Mouse (Mus musculus): ENCODE measurements around the gene Cox8b. TPM values are rescaled to one million over a fixed set of nuclear protein-coding genes. Genes with fewer than 3 reads are reported as not detected.

Cox8b gene
- total and polyA plus RNA-seq, 3 experiments = not detected

DNA sequence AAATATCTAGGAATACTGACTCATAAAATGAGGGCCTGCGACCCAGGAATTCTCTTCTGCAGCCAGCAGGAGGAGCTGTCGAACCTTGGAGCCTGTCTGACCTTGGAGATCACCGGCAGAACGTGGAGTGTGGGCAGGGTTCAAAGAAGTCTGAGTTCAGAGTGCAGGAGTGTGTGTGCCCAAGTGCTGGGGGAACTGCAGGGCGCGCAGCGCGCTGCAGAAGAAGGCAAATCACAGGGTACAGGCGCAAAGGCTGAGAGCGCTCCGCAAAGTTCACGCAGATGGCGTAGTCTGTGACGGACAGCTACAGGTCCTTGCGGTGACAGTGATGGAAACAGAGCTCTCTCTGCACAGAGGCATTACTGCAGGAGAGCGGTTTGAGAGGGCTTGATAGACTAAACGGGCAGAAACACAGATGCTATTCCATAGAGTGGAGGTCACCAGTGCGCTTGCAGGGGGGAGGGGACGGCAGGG is 8.4 kb upstream of the Cox8b start (continued):
- TF ChIP-seq RAD21 (IDR thresholded peaks at IDR 0.05; ENCODE audit: low read depth, low read length) = peak; percentile 94
- TF ChIP-seq TBP (conservative IDR thresholded peaks at IDR 0.05; ENCODE audit: low read depth, low read length) = no peak
- no peak; the same call in 1 of the 2 replicates for TF ChIP-seq IRF4 (IDR thresholded peaks at IDR 0.05; ENCODE audit: low read depth, low read length)
- no peak for TF ChIP-seq ZMIZ1 (IDR thresholded peaks at IDR 0.05; ENCODE audit: low read depth, low read length)
- no peak for TF ChIP-seq USF2 (conservative IDR thresholded peaks at IDR 0.05; ENCODE audit: low read depth, low read length)
- no peak for TF ChIP-seq EP300 (IDR thresholded peaks at IDR 0.05; ENCODE audit: low read length)
- no peak for TF ChIP-seq CHD2 (IDR thresholded peaks at IDR 0.05; ENCODE audit: low read length)
- no peak for TF ChIP-seq RCOR1 (conservative IDR thresholded peaks at IDR 0.05; ENCODE audit: low read depth, low read length)
- TF ChIP-seq BHLHE40 (IDR thresholded peaks at IDR 0.05; ENCODE audit: low read depth, low read length) = peak; percentile 43; the same call in 1 of the 2 replicates

DNA sequence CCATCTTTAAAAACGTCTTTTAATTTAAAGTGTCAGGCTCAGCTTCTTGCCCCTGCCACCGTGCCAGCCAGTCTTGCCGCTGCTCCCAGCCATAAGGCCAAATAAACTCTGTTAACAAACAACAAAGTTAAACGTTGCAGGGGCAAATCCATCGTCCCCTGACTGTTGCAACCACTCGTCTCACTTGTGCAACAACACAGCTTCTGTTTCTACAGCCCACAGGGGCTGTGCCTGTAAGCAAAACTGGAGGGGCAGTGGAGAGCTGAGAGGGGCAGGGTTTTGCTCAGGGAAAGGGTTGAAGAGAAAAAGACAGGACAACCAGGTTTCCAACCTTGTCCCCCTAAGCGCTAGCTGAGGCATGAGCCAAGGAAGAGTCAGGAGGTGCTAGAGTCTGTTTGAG is 7.9 kb upstream of the Cox8b start:
- Histone ChIP-seq H3K4me2 (ENCODE audit: insufficient read depth, low read depth, poor library complexity, severe bottlenecking) (no peak overlapping the region), H3K4me3 (replicated peaks in 1 of 3; ENCODE audit: low read depth in 2 of 3, low read length in 2 of 3, poor library complexity in 1 of 3) (no peak overlapping the region), H3K4me1 (ENCODE audit: control insufficient read depth in 1 of 2, insufficient read depth in 2 of 2) (peaks cover 2 to 13% of the 10 kb centered on the region in 2 experiments; a peak in 3 of 4 replicates), H3K9me3 (replicated peaks; ENCODE audit: low read length) (no peaks in the 10 kb centered on the region), H3K36me3 (replicated peaks in 1 of 2; ENCODE audit: control insufficient read depth in 1 of 2, insufficient read depth in 1 of 2, low read length in 1 of 2) (no peaks in the 10 kb centered on the region), H3K27me3 (replicated peaks) (peaks cover 5% of the 10 kb centered on the region), H3K79me2 (replicated peaks; ENCODE audit: control insufficient read depth, extremely low read depth, insufficient read depth, poor library complexity, severe bottlenecking) (no peaks in the 10 kb centered on the region), H3K27ac (ENCODE audit: insufficient read depth, low read depth) (no peak overlapping the region), H3K9ac (ENCODE audit: insufficient read depth, low read depth) (no peak overlapping the region)
- no peak for DNase-seq (ENCODE audit: extremely low read depth)
- in situ Hi-C loops (cut with MboI; ENCODE audit: low pct_ligation_motif_present, low pct_unique_long_range_greater_than_20kb, low sequenced_read_pairs) = no loop called here
- dilution Hi-C loops (cut with MboI; ENCODE audit: extremely low pct_ligation_motif_present, extremely low pct_unique_long_range_greater_than_20kb, low sequenced_read_pairs) = no loop called here
- TF ChIP-seq JUN (IDR thresholded peaks at IDR 0.05; ENCODE audit: insufficient read depth, low read depth, low read length) = no peak
- no peak for TF ChIP-seq NELFE (IDR thresholded peaks at IDR 0.05; ENCODE audit: low read depth, low read length)
- TF ChIP-seq MEF2A (IDR thresholded peaks at IDR 0.05; ENCODE audit: borderline replicate concordance, low read depth, low read length) = no peak
- no peak for TF ChIP-seq KAT2A (IDR thresholded peaks at IDR 0.05; ENCODE audit: insufficient replicate concordance, low read length)
- no peak for TF ChIP-seq CTCF (conservative IDR thresholded peaks at IDR 0.05 in 1 of 2, IDR thresholded peaks at IDR 0.05 in 1 of 2; ENCODE audit: low read depth in 2 of 2, low read length in 2 of 2)
- TF ChIP-seq POLR2AphosphoS2 (IDR thresholded peaks at IDR 0.05; ENCODE audit: low read depth, low read length) = no peak
- no peak for TF ChIP-seq MYC (IDR thresholded peaks at IDR 0.05; ENCODE audit: low read depth, low read length)
- TF ChIP-seq JUND (conservative IDR thresholded peaks at IDR 0.05; ENCODE audit: low read depth, low read length) = no peak
- no peak for TF ChIP-seq PAX5 (IDR thresholded peaks at IDR 0.05; ENCODE audit: low read length)
- TF ChIP-seq POLR2A (IDR thresholded peaks at IDR 0.05; ENCODE audit: low read depth, low read length) = no peak
- no peak for TF ChIP-seq SMC3 (IDR thresholded peaks at IDR 0.05; ENCODE audit: low read depth, low read length)
- TF ChIP-seq GABPA (IDR thresholded peaks at IDR 0.05; ENCODE audit: insufficient replicate concordance, low read depth, low read length) = no peak
- TF ChIP-seq E2F4 (IDR thresholded peaks at IDR 0.05; ENCODE audit: insufficient replicate concordance, low read depth, low read length) = no peak
- no peak for TF ChIP-seq USF1 (IDR thresholded peaks at IDR 0.05; ENCODE audit: low read depth, low read length)
- TF ChIP-seq MAZ (IDR thresholded peaks at IDR 0.05; ENCODE audit: low read depth, low read length) = no peak
- TF ChIP-seq RCOR1 (conservative IDR thresholded peaks at IDR 0.05; ENCODE audit: low read depth, low read length) = no peak
- TF ChIP-seq ELF1 (IDR thresholded peaks at IDR 0.05; ENCODE audit: low read depth, low read length) = no peak
- TF ChIP-seq RAD21 (IDR thresholded peaks at IDR 0.05; ENCODE audit: low read depth, low read length) = no peak
- no peak for TF ChIP-seq TBP (conservative IDR thresholded peaks at IDR 0.05; ENCODE audit: low read depth, low read length)
- TF ChIP-seq ZKSCAN1 (IDR thresholded peaks at IDR 0.05; ENCODE audit: borderline replicate concordance, low read depth, low read length) = no peak

Measured in CH12.LX (cell line).